Mouse (Mus musculus) liver, postnatal 0 days (tissue): ENCODE measurements at regions not wholly inside any gene's neighbourhood (a gene's known extent, or its start where the extent isn't known, plus 50 kb on each side); places are given as distances from the start of the nearest gene placed in this dataset.

Experiments used
- CTCF ChIP-seq: sonication (generic); IDR thresholded peaks from 2 replicates; pipeline ENCODE4 v1.5.1; 2016; ENCODE audit warnings: antibody characterized with exemption, low read depth
- EP300 ChIP-seq: IDR thresholded peaks from 2 replicates; pipeline ENCODE4 v1.6.1; 2016; ENCODE audit warnings: antibody characterized with exemption, low read depth, mild to moderate bottlenecking

- no peak for TF ChIP-seq CTCF
- TF ChIP-seq EP300: no peak
These were observed 101.3 kb upstream of the Peli2 start for GRCm38 (mm10) chr14:48019331-48019730.
